Mouse (Mus musculus) liver, adult 2 months (tissue): Measurements from ENCODE around the gene Tspan17.

ENCODE experiments used
- CTCF ChIP-seq: fragments of 200-500 bp; IDR thresholded peaks from 2 replicates; pipeline ENCODE4 v1.5.1; 2011; ENCODE audit warnings: low read depth, low read length, control low read depth
- POLR2A ChIP-seq: fragments of 200-500 bp; IDR thresholded peaks from 2 replicates; pipeline ENCODE4 v1.6.1; 2011; ENCODE audit warnings: low read length, control low read depth; ENCODE audit not compliant: insufficient read depth; ENCODE audit errors: extremely low read depth

GRCm38 (mm10) chr13:54798740-54799139 is 9.6 kb downstream of the Tspan17 start:
- TF ChIP-seq CTCF (no peak), POLR2A (no peak)
